Mouse (Mus musculus): Measurements from ENCODE around the gene Cmpk1. TPM values are rescaled to one million over a fixed set of nuclear protein-coding genes. Genes with fewer than 3 reads are reported as not detected.
A peak's percentile ranks its signal among the peaks of the same experiment; 100 is the strongest.
"Not testable (repeated sequence)": the region's sequence is repeated elsewhere in the genome, so short reads cannot be mapped to it uniquely, and the experiment has no call there.

The Cmpk1 gene
- 10 to 100 TPM; 18.1 to 20.2 TPM for total RNA-seq (2021)
- long read RNA-seq, experiment 1, transcript Cmpk1-201 (6 exons, 3,170 nt): major isoform, 27 of 30 reads
- long read RNA-seq, experiment 1, partial matches to known transcripts: 1 of 30 reads
- long read RNA-seq, experiment 1, other reads (novel, unspliced or antisense): 2 of 30 reads
- long read RNA-seq, experiment 2, transcript Cmpk1-201 (6 exons, 3,170 nt): major isoform, 35 of 37 reads
- long read RNA-seq, experiment 2, partial matches to known transcripts: 2 of 37 reads
- long read RNA-seq, experiment 2, other reads (novel, unspliced or antisense): 0 of 37 reads

DNA sequence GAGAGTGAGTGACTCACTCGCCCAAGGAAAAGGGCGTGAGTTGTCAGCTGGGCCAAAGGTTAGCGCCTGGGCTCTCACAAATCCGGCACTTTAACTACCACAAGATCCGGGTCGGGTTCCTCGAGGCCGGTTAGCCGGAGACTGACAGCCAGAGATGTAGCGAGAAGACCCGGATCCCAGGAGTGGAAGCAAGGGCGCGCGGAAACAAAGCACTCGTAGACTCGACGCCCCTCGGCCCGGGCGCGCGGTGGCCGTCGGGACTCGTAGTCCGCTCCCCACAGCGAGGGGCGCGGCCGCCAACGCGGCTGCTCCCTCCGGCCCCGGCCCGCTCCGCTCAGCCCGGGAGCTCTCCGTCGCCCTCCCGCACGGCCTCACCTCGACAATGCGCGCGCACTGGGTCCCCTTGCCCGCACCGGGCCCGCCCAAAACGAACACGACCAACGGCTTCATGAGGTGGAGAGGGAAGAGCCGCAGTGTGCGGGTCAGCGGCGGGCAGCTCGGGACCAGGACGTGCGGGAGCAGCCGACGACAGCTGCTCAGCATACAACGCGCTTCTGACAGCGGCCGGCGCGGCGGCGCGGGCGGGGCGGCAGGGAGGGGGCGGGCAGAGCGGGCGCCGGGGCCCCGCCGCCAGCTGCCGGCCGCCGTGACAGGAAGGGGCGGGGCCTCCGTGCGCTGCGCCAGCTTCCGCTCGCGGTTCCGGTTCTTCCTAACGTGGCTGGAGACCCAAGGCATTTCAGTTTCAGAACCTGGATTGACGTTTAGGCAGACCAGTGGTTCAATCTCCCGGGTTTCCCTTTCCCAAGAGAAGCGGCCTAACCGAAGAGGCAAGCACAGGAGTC, at the start of gene Cmpk1:
Gene Cmpk1, minus strand, starts transcription at position 651 of the 842 bp plus-strand sequence.
- peak; percentile 74 to 81 for DNase-seq
- intact Hi-C loops (cut with DNase I): no loop called here

DNA sequence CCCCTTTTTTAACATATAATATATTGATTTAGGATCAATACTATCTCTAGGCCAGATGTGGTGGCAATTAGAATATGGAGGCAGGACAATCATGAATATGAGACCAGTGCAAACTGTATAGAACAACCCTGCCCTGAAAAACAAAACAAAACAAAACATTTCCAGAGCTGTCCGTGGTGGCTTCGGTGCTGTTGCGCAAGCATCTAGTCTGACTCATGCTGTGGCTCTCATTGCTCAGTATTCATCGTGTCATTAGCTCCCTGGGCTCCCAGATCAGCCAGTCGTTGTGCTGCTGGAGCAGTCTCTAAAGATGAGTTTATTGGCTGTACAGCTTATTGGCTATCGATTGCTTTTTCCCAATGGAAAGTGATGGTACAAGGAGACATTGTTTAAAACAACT, 48.0 kb upstream of the Cmpk1 start:
- intact Hi-C loops (cut with DNase I): no loop called here
- DNase-seq: peak in 1 of 2 experiments; percentile 12

DNA sequence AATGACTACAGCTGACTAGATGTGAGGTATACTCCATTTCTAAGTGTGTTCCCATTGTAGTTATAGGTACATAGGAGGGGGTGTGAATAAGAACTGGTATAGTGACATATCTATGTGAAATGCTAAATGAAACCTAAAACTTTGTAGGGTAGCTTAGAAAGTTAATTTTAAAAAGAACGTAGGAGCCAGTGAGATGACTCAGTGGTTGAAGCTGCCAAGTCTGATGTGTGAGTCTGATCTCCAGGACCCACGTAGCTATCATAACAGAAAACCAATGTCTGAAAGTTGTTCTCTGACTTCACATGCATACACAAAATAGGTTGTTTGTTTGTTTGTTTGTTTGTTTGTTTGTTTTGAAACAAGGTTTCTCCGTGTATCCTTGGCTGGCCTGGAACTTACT, 33.0 kb upstream of the Cmpk1 start:
- intact Hi-C loops (cut with DNase I): no loop called here
- no peak for DNase-seq

- DNase-seq: no peak
- intact Hi-C loops (cut with DNase I): no loop called here
Measured at GRCm38 (mm10) chr4:115014276-115014675, 27.2 kb upstream of the Cmpk1 start.

DNA sequence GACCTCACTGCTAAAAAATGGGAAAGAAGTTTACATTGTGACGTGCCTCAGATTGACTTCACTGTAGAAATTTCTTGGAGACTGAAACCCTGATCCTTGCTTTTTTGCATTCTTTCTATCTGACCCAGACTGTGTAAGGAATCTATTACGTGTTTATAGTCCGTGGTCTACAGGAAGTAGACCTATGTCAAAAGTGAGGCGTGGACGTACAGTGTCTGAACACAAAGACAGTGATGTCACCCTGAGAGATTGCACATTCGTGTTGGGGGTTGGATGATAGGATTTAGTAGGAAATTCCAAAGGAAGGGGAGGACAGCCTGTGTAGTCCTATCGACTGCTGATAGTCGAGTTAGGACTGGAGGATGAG, 13.4 kb upstream of the Cmpk1 start:
- intact Hi-C loops (cut with DNase I): no loop called here
- no peak for DNase-seq

DNA sequence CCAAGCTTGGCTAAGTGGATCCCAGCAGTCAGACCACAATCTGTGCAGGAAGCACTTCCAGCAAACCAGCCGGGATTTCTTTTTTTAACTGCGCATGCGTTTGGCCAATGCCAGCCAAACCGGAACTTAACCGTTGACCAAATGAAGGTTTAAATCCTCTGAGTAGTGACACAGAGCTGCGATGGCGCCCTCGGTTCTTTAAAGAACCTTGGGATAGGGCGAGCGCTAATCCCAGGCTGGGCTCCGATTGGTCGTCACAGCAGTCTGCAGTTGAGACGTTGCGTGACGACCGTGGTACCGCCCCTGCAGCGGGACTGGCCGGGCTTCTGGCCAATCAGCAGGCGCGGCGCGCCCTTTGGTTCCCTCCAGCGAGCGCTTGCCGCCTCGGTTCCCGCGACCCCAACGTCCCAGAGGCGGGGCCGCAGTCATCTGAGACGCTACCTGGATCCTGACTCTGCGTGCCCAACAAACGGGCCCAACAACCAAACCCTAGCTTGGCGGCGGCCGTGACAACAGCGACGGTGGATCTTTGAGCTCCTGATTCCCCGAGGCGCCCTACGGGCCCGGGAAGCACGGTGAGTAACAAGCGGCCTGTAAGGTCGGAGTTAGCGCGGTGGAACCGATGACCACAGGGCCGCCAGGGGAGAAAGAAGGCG, 12.9 kb upstream of the Cmpk1 start, which contains the start of gene Stil:
Gene Stil, plus strand, starts transcription at position 387 of the 656 bp plus-strand sequence.
- intact Hi-C loops (cut with DNase I): loop anchor here (5.0 kb wide), 1 partner anchor 87 kb away; the partner anchor contains the start of gene Pdzk1ip1
- DNase-seq: peak; percentile 89 to 93

GRCm38 (mm10) chr4:114999445-114999772, 12.4 kb upstream of the Cmpk1 start:
- peak in 1 of 2 experiments; percentile 4 for DNase-seq
- intact Hi-C loops (cut with DNase I): loop anchor here (5.0 kb wide), 1 partner anchor 88 kb away; the partner anchor contains the start of gene Pdzk1ip1

DNA sequence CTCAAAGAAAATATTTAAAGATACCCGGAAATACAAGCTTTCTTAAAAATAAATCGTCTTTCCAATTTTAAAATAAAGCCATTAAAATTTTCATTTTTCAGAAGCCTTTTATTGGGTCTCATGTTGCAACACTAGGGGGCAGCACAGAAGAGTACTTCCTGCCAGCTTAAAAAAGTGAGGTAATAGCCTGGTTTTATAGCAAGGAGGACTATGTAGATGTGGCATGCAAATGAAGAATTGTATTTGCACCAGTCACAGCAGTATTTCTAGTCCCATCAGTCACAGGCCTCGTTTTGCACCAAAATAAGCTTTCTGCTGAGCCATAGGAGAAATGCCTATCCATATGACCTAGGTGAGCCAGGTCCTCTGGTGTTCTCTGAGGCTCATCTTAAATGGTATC, 10.0 kb upstream of the Cmpk1 start:
- peak in 1 of 2 experiments; percentile 18 for DNase-seq

DNA sequence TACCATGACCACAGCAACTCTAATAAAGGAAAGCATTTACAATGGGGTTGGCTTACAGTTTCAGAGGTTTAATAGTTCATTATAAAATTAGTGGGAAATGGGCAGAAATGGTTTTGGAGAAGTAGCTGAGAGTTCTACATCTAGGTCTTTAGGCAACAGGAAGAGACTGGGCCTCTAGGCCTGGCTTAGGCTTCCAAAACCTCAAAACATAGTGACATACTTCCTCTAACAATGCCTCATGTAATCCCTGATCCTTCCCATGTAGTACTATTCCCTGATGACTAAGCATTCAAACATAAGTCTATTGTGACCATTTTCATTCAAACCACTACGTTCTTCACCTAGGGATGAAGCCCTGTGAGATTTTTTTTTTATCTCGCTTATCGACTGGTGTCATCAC, 7.2 kb upstream of the Cmpk1 start:
- intact Hi-C loops (cut with DNase I): no loop called here
- DNase-seq: no peak

More for the DNA sequence above, 10.0 kb upstream of the Cmpk1 start:
- intact Hi-C loops (cut with DNase I): loop anchor here (5.0 kb wide), 1 partner anchor 90 kb away; the partner anchor contains the start of gene Pdzk1ip1

GRCm38 (mm10) chr4:114986211-114986590, 840 bp downstream of the Cmpk1 start:
- intact Hi-C loops (cut with DNase I): no loop called here
- DNase-seq: no peak

GRCm38 (mm10) chr4:114983020-114983419, 4.0 kb downstream of the Cmpk1 start:
- DNase-seq: no peak
- intact Hi-C loops (cut with DNase I): no loop called here

DNA sequence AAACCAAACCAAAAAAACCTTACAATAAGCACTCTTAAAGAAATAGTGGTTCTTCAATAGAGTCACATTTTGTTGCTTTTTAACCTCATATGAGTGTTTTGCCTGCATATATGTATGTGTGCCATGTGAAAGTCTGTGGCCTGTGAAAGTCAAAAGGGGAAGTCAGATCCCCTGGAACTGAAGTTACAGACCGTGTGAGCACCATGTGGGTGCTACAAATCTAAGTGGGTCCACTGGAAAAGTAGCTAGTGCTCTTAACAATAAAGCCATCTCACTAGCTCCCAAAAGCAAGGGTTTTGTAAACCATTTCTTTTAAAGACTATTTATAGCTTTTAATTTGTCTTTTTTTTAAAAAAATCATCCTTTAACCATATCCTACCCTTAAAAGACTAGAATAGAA, 4.4 kb downstream of the Cmpk1 start:
- intact Hi-C loops (cut with DNase I): no loop called here
- DNase-seq: no peak

- intact Hi-C loops (cut with DNase I): no loop called here
- DNase-seq: no peak
Measured at GRCm38 (mm10) chr4:114973229-114973740, 13.8 kb downstream of the Cmpk1 start.

GRCm38 (mm10) chr4:114970736-114971135, 16.3 kb downstream of the Cmpk1 start:
- DNase-seq: no peak
- intact Hi-C loops (cut with DNase I): no loop called here

- intact Hi-C loops (cut with DNase I); DNase-seq: not testable (repeated sequence)
Measured at GRCm38 (mm10) chr4:114960881-114961280, 26.2 kb downstream of the Cmpk1 start.

- intact Hi-C loops (cut with DNase I): no loop called here
- DNase-seq: no peak
Measured at GRCm38 (mm10) chr4:114959533-114959932, 27.5 kb downstream of the Cmpk1 start.

- intact Hi-C loops (cut with DNase I): no loop called here
Measured at GRCm38 (mm10) chr4:114958786-114959185, 28.3 kb downstream of the Cmpk1 start.

DNA sequence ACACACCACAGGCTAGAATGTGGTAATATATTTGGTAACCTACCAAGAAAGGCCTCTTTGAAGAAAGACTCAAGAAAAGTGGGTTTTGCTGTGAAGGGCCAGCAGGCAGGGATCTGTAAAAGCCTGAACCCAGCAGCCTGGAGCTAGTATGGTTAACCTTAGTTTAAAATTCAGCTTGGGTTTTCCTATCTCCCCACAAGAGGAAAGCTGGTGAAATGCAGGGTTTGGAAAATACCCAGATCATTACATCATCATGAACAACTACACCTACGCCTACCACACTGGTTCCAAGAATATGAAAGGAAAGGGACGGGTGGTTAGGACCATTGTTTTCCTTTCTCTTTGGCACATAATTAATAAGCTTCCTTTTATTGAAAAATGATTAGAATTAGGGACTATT, 28.8 kb downstream of the Cmpk1 start:
- no peak for DNase-seq
- intact Hi-C loops (cut with DNase I): no loop called here

More at GRCm38 (mm10) chr4:114958786-114959185, 28.3 kb downstream of the Cmpk1 start:
- DNase-seq: no peak

GRCm38 (mm10) chr4:114957403-114957802, 29.6 kb downstream of the Cmpk1 start:
- intact Hi-C loops (cut with DNase I): no loop called here
- no peak for DNase-seq

- intact Hi-C loops (cut with DNase I): no loop called here
- DNase-seq: no peak
Measured at GRCm38 (mm10) chr4:114953172-114953571, 33.9 kb downstream of the Cmpk1 start.

Data from gastrocnemius, postnatal 36 days (tissue).